Mouse (Mus musculus) bone marrow, adult 2 months (tissue): Measurements from ENCODE around the gene Fance.
A peak's percentile ranks its signal among the peaks of the same experiment; 100 is the strongest.

Source experiments
- CTCF ChIP-seq: fragments of 200-500 bp; IDR thresholded peaks from 2 replicates; pipeline ENCODE4 v1.5.1; 2011; ENCODE audit warnings: low read length, control low read depth; ENCODE audit not compliant: control insufficient read depth, insufficient read depth
- POLR2A ChIP-seq: fragments of 200-500 bp; IDR thresholded peaks from 2 replicates; pipeline ENCODE4 v1.6.1; 2011; ENCODE audit warnings: low read depth, mild to moderate bottlenecking, control low read depth, low read length, borderline replicate concordance; ENCODE audit not compliant: control insufficient read depth

GRCm38 (mm10) chr17:28368449-28368848, 55.1 kb downstream of the Fance start:
- no peak for TF ChIP-seq POLR2A
- TF ChIP-seq CTCF = peak; percentile 86
